Mouse (Mus musculus): ENCODE measurements at regions not wholly inside any gene's neighbourhood (a gene's known extent, or its start where the extent isn't known, plus 50 kb on each side); places are given as distances from the start of the nearest gene placed in this dataset.
A peak's percentile ranks its signal among the peaks of the same experiment; 100 is the strongest.

GRCm38 (mm10) chr5:50820674-50821073 lies 746.9 kb downstream of the Ppargc1a start:
- DNase-seq (ENCODE audit: low spot score), result no peak

DNA sequence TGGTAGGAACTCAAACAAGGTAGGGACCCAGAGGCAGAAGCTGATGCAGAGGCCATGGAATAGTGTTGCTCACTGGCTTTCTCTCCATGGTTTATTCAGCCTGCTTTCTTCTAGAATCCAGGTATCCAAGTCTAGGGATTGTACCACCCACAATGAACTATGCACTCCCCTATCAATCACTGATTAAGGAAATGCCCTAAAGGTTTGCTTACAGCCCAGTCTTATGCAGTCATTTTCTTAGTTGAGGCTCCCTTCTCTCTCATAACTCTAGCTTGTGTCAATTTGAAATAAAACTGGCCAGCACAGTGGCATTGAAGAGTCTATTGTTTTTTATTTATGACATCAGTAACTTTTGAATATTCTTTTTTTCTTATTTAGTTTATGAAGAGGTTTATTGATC lies 747.6 kb downstream of the Ppargc1a start:
- no peak for DNase-seq (ENCODE audit: low spot score)

- no peak for DNase-seq (ENCODE audit: low spot score)
Observed at GRCm38 (mm10) chr5:50795310-50795709, 736.5 kb upstream of the Adgra3 start.

DNA sequence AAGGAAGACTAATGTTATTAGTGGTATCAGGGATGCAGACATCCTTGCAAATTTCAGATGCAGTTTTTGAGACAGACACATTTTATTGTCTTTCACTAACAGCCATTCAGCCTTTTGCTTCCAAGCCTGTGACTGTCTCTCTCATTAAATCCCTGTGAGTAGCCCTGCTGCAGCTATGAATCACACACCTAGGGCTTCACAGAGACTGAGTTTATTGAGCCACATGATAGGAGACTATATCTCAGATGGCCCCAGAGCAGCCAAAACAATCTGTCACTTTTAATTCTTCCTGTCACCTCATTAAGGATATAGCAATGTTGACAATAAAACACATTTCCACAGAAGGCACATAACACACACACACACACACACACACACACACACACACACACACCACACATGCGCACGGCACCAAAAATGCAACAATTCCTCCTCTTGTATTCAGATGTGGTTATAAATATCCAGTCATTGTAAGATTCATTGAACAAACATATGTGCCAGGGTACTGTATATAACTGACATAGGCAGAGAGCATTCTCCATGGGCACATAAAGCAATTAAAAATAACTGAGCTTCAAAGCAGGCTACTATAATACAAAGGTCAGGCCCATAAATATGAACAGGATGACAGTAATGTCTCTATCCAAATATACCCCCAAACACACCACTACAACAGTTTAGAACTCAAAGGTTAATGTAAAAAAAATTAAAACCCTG lies 735.8 kb upstream of the Adgra3 start:
- no peak for DNase-seq (ENCODE audit: low spot score)

- DNase-seq (ENCODE audit: low spot score), result no peak
Observed at GRCm38 (mm10) chr5:50793558-50793957, 734.8 kb upstream of the Adgra3 start.

DNA sequence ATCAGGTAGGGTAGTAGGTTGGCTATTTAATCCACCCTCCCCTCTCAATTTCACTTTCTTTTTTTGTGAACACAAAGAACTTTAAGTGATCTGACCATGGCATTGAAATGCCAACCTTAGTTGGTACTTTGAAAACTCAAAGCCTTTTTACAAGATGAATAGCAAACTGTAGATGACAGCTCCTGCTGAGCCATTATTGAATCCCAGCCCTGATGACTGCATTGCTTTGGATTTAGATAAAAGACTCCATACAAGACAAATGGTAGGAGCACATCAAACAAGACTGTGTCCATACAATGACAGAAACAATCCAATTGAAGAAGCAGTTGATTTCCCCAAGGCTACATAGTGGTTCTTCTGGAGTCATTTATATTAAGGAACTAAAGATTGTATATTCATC lies 726.5 kb upstream of the Adgra3 start:
- DNase-seq (ENCODE audit: low spot score), result no peak

DNA sequence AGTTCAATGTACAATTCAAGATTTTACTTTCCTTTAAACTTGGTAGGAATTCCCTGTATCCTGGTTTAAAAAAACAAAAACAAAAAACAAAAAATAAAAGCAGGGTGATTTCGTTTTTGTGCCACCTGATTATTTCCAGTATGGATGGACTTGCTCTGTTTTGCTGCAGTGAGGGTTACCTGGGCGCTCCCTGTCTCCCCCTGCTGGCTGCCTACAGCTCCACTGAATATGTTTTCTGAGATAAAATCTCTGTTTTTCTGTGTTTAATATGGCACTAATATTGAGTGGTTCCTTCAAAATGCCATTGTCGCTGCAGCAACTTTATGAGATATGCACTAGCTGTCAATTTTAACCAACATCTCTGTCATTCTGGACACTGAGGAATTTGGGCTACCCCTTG lies 720.3 kb upstream of the Adgra3 start:
- DNase-seq (ENCODE audit: low spot score), result no peak

- DNase-seq (ENCODE audit: low spot score), result no peak
Observed at GRCm38 (mm10) chr5:50778221-50778620, 719.4 kb upstream of the Adgra3 start.

GRCm38 (mm10) chr5:50762261-50762660 lies 703.5 kb upstream of the Adgra3 start:
- no peak for DNase-seq (ENCODE audit: low spot score)

- no peak for DNase-seq (ENCODE audit: low spot score)
Observed at GRCm38 (mm10) chr5:50760386-50760785, 701.6 kb upstream of the Adgra3 start.

DNA sequence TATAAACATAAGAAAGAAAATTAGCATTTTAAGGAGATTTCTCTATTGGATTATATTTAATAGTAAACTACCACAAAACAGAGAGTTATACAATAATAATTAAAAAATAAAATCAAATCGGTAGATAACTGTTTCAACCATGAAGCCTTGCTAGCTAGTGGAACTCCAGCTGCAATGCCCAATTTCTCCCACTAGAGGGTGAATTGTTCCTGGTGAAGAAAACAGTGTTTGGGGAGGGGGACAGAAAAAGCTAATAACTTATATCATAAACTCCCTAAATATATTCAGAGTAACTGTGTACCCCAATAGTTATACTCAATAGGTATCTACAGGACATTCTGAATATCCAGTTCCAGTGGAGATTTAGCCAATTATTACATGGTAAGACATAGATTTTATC lies 694.0 kb upstream of the Adgra3 start:
- peak; percentile 28 for DNase-seq (ENCODE audit: low spot score)

GRCm38 (mm10) chr5:50751358-50751757 lies 692.6 kb upstream of the Adgra3 start:
- DNase-seq (ENCODE audit: low spot score), result no peak

- no peak for DNase-seq (ENCODE audit: low spot score)
Observed at GRCm38 (mm10) chr5:50743030-50743429, 684.2 kb upstream of the Adgra3 start.

- DNase-seq (ENCODE audit: low spot score), result no peak
Observed at GRCm38 (mm10) chr5:50733711-50734110, 674.9 kb upstream of the Adgra3 start.

DNA sequence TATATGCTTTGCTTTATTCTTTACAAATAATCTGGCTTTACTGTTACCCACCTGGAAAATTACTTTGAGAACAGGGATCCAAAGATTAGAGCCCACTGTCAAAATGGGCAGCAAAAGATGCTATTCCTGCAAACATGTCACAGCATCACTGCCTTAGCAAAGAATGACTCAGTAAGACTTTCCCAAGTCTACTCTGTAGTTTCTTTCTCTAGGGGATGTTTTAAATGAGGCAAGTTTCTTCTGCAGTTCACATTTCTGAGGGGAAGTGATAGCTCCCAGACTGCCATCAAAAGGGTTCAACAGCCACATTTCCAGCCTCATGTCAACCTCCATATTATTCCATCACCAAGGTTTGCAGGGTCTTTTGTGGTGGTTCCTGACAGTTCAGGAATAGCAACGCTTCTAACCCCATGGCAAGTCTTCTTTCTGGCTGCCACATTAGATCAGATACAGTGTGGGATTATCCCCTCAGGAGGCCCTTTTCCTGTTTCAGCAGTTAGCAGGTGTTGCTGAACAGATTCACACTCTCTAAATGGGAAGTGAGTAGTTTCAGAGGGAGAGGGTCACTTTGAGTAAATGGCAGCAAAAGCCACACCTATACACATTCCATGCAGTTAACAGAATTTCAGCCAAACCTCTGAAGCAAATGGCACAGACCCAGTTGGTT lies 669.7 kb upstream of the Adgra3 start:
- no peak for DNase-seq (ENCODE audit: low spot score)

DNA sequence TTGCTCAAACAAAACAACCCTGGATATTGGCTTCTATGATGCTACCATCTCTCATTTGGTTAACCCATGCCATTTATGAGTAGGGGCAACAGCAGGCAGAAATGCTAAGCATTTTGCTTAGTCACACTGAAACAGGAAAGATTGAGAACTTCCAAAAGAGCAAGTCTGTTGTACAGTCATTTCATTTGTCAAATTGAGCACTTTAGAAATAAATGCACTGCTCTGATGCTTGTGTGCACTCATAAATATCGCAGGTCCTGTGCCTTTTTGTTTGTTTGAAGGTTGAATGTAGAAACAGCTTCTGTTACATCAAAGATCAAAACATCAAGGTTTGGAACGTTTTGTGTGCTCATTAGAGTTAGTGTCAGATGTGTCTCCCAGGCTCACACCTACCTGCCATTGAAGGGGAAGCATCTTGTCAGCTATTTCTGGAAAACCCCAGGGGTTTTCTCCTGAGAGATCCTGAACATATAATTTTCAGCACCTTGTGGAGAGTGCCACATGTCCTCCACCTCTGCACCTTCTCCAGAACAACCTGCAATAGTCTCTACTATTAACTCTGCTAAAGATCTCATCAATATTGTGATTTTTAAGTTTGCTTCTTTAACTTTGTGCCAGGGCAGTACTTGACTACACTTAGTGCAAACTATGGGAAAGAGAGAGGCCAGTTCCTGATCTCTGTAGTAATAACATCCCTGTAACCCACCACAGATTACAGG lies 648.3 kb upstream of the Adgra3 start:
- no peak for DNase-seq (ENCODE audit: low spot score)

DNA sequence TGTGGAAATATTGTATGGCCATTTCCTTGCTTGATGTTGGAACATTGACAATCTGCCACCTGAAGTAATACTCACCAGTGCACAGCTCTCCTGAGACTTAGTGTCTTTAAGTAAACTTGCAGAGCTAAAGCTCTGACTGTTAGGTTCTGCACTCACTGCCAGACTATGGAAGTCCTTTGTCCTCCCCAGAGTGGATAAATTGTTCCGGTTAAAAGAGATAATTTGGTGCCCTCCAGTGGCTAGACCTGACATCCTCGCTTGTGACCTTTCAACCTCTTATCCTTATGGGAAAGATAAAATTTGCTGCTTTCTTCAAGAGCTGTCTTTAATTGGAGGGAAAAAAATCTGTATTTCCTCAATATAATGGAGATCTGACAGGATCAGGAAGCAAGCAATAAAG lies 639.3 kb upstream of the Adgra3 start:
- peak; percentile 9 for DNase-seq (ENCODE audit: low spot score)

GRCm38 (mm10) chr5:50697588-50697987 lies 638.8 kb upstream of the Adgra3 start:
- no peak for DNase-seq (ENCODE audit: low spot score)

- no peak for DNase-seq (ENCODE audit: low spot score)
Observed at GRCm38 (mm10) chr5:50688362-50688761, 629.6 kb upstream of the Adgra3 start.

GRCm38 (mm10) chr5:50683966-50684365 lies 625.2 kb upstream of the Adgra3 start:
- no peak for DNase-seq (ENCODE audit: low spot score)

DNA sequence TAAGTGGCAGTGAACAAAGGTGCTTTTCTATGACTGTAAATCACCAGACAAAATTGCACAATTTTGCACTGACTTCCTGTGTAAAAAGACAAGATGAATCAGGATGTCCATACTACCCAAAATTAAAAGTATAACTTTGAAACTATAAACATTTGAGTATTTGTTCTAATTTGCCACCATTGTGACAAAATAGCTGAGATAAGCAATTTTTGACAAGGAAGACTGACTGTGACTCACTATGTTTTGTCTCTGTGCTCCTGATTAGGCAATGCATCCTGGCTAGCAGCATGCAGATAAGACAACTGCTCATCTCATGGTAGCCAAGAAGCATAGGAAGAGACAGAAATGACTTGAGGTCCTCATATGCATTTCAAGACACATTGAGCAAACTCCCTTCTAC lies 577.7 kb upstream of the Adgra3 start:
- DNase-seq (ENCODE audit: low spot score), result no peak

DNA sequence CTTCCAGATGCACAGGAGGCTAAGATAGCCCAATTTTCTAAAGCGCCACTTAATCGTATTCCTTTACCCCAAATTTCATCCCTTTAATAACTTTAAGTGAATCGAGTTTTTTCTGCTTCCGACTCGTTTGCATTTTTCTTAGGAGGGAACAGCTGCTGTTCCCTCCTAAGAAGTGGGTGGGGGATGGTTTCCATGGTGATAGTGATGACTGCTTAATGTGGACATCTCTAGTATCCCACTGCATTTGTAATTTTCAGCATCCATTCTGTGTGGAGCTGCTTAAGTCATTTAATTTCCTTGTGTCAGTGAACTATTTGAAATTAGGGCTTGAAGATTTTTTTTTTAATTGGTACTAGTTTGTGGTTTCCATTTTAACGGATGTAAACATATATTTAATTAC lies 567.8 kb upstream of the Adgra3 start:
- DNase-seq (ENCODE audit: low spot score), result peak; percentile 7

- no peak for DNase-seq (ENCODE audit: low spot score)
Observed at GRCm38 (mm10) chr5:50624206-50624605, 565.4 kb upstream of the Adgra3 start.
